Mouse (Mus musculus): ENCODE results near the gene Gm12695.

Gm12695 gene

GRCm38 (mm10) chr4:96698218-96698561 is 86.8 kb downstream of the Gm12695 start:
- no peak for DNase-seq (ENCODE audit: low read depth, low spot score)

DNA sequence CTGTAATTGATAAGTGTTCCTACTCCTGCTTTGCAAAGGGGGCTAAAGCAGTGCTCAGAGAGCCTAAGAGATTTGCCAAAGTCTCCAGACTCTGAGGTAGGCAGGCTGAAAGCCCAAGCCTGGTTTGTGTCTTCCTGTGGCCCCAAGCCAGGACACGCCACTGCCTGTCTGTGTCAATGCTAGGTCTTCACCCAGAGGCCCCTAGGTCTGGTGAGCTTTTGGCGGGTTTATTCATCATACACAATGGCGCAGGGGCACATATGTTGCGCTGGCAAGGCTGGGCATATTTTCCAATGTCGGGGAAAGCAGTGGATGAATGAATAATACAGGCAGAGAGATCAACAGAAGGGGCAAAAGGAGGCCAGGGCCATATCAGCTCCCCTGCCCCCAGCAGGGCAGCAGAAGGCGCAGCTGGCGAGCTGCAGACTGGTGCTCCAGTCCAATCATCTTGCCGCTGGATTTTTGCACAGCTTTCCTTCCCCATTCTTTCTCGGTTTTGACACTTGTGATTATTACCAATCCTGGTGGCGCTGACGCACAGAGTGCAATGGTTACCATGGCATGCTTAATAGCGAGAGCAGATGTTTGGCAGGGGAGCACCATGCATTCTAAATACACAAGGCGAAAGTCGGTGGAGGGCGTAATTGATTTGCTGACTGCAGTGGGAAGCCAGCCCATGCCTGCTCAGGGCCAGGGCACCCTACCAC is 87.3 kb downstream of the Gm12695 start:
- peak; percentile 14 for DNase-seq (ENCODE audit: low read depth, low spot score)

- DNase-seq (ENCODE audit: low read depth, low spot score), result peak; percentile 56
These were observed 88.2 kb downstream of the Gm12695 start for GRCm38 (mm10) chr4:96696614-96697360.

DNA sequence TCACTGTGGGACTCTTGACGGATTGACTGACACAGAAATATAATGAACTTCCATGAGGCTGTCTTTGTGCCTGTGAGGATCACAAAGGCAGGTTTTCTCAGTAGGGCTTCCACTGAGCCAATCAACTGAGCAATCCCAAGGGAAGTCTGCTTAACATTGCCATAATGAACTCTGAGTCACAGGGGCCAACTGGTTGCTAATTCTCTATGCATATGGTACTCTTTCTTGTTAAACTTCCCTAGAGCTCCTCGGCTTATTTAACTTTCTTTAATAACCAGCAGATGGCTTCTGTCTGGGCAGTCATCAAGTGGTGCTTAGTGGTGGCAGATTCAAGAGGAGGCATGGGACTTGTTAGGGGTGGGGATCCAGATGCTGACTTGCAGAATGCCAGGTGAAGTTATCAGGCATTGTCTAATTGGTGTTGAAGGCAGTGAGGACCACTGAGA is 97.6 kb downstream of the Gm12695 start:
- DNase-seq (ENCODE audit: low read depth, low spot score), result no peak

- no peak for DNase-seq (ENCODE audit: low read depth, low spot score)
These were observed 101.5 kb downstream of the Gm12695 start for GRCm38 (mm10) chr4:96683474-96683873.

- DNase-seq (ENCODE audit: low read depth, low spot score), result no peak
These were observed 104.0 kb downstream of the Gm12695 start for GRCm38 (mm10) chr4:96680966-96681365.

- DNase-seq (ENCODE audit: low read depth, low spot score), result no peak
These were observed 104.8 kb downstream of the Gm12695 start for GRCm38 (mm10) chr4:96680233-96680632.
